Comparison of ENCODE assay signal across 12 mouse cellular contexts in genomic region chr4:32357996-32358600, GRCm38 (mm10).
DNase-seq lines count a peak whose midpoint lies in the region; ATAC-seq and TF ChIP-seq lines count a peak whose summit lies in the region.
"Had no signal": no experiment of that assay in that cellular context is flagged by ENCODE, and none has a peak within 500 bp of the region (broad histone marks: within the 10 kb centered on the region; RNA-seq: fewer than 3 reads in every experiment).

No protein-coding gene starts in this region.

- peak; percentile 25; the same call in 1 of the 2 replicates for TF ChIP-seq CTCF in forebrain, postnatal 0 days (IDR thresholded peaks at IDR 0.05; ENCODE audit: low read depth)

- ATAC-seq in heart, embryonic 16.5 days (replicated peaks; ENCODE audit: extremely low read depth, insufficient read depth, low FRiP score), result no peak
- ATAC-seq in common myeloid progenitor, adult 5-6 weeks (replicated peaks; ENCODE audit: low read depth, poor library complexity, severe bottlenecking), result peak; percentile 8; the same call in 1 of the 2 replicates
- peak; percentile 63 for ATAC-seq in forebrain, postnatal 0 days
- peak; percentile 57 for ATAC-seq in midbrain, embryonic 12.5 days (ENCODE audit: low FRiP score, low read depth)
- no peak for ATAC-seq in activated CD4-positive, CD25-positive, alpha-beta regulatory T cell, adult 4 months
- ATAC-seq: inflammation-experienced regulatory T-cells, adult 6 months; liver, embryonic 12.5 days had no signal

- H3K4me2 ChIP-seq in heart, embryonic 16.5 days (ENCODE audit: low read depth, low read length), result 0 out of 2 replicates have a peak overlapping the region, but pooled peaks have one; percentile 24
- no peak overlapping the region for H3K4me2 ChIP-seq in forebrain, postnatal 0 days (ENCODE audit: low read depth)
- peak overlapping the region; percentile 31 for H3K4me2 ChIP-seq in midbrain, embryonic 12.5 days (replicated peaks)
- H3K4me2 ChIP-seq: liver, embryonic 12.5 days had no signal

- peak overlapping the region; percentile 76 for H3K27ac ChIP-seq in heart, embryonic 16.5 days (ENCODE audit: low read length)
- peak overlapping the region; percentile 62 for H3K27ac ChIP-seq in forebrain, postnatal 0 days (ENCODE audit: low read depth, low read length)
- H3K27ac ChIP-seq in midbrain, embryonic 12.5 days (replicated peaks), result peak overlapping the region; percentile 78
- H3K27ac ChIP-seq: liver, embryonic 12.5 days had no signal

- peaks cover 28% of the 10 kb centered on the region for H3K4me1 ChIP-seq in heart, embryonic 16.5 days (ENCODE audit: control insufficient read depth, insufficient read depth, low read length)
- H3K4me1 ChIP-seq in forebrain, postnatal 0 days (ENCODE audit: insufficient read depth), result peaks cover 12% of the 10 kb centered on the region
- peaks cover 44% of the 10 kb centered on the region for H3K4me1 ChIP-seq in midbrain, embryonic 12.5 days

- DNase-seq in heart, postnatal 14 days, result no peak
- no peak for DNase-seq in forebrain, postnatal 0 days
- DNase-seq in thymus, postnatal 14 days, result no peak
- DNase-seq in MN1 (ENCODE audit: low spot score), result no peak
- DNase-seq: adrenal gland, adult 8-10 months; thymus, postnatal 25 days had no signal

- WGBS in heart, embryonic 16.5 days, result 62% methylated on average over 12 of the region's 12 CpGs
- 49% methylated on average over 12 of the region's 12 CpGs for WGBS in forebrain, postnatal 0 days
- 49% methylated on average over 12 of the region's 12 CpGs for WGBS in midbrain, embryonic 12.5 days

- intact Hi-C loops in heart, postnatal 14 days (cut with DNase I), result no loop called here

- no peak overlapping the region for H3K4me3 ChIP-seq in heart, embryonic 16.5 days (ENCODE audit: low read length)
- no peak overlapping the region for H3K4me3 ChIP-seq in forebrain, postnatal 0 days (ENCODE audit: low read depth, low read length)
- no peak overlapping the region for H3K4me3 ChIP-seq in midbrain, embryonic 12.5 days
- H3K4me3 ChIP-seq: liver, embryonic 12.5 days had no signal

- no peaks in the 10 kb centered on the region for H3K27me3 ChIP-seq in heart, embryonic 16.5 days (ENCODE audit: control insufficient read depth, insufficient read depth, low read length)
- no peaks in the 10 kb centered on the region for H3K27me3 ChIP-seq in forebrain, postnatal 0 days (ENCODE audit: insufficient read depth, low read length)
- no peaks in the 10 kb centered on the region for H3K27me3 ChIP-seq in midbrain, embryonic 12.5 days

- H3K9ac ChIP-seq in heart, embryonic 16.5 days (ENCODE audit: low read length), result no peak overlapping the region
- no peak overlapping the region for H3K9ac ChIP-seq in forebrain, postnatal 0 days
- H3K9ac ChIP-seq in midbrain, embryonic 12.5 days (replicated peaks), result no peak overlapping the region
- H3K9ac ChIP-seq: liver, embryonic 12.5 days had no signal

- no peaks in the 10 kb centered on the region for H3K36me3 ChIP-seq in heart, embryonic 16.5 days (ENCODE audit: control insufficient read depth, insufficient read depth)
- H3K36me3 ChIP-seq in forebrain, postnatal 0 days (ENCODE audit: insufficient read depth), result no peaks in the 10 kb centered on the region
- H3K36me3 ChIP-seq in midbrain, embryonic 12.5 days, result no peaks in the 10 kb centered on the region
- H3K36me3 ChIP-seq: liver, embryonic 12.5 days had no signal

- no peaks in the 10 kb centered on the region for H3K9me3 ChIP-seq in heart, embryonic 16.5 days (replicated peaks; ENCODE audit: control insufficient read depth, low read length)
- no peaks in the 10 kb centered on the region for H3K9me3 ChIP-seq in forebrain, postnatal 0 days (ENCODE audit: low read length)
- no peaks in the 10 kb centered on the region for H3K9me3 ChIP-seq in midbrain, embryonic 12.5 days
- H3K9me3 ChIP-seq: liver, embryonic 12.5 days had no signal

Comparison
In these comparisons a context has a peak if more than half of its experiments do, and no peak if none do; other contexts are left out.
1. ATAC-seq: peak in common myeloid progenitor, adult 5-6 weeks (single experiment), forebrain, postnatal 0 days (single experiment) and midbrain, embryonic 12.5 days (single experiment); none in heart, embryonic 16.5 days (single experiment) and activated CD4-positive, CD25-positive, alpha-beta regulatory T cell, adult 4 months (single experiment).
2. Peak in every context shown above with its lines, with median percentiles within 50 percentile points of each other: H3K27ac ChIP-seq.